Mouse (Mus musculus) CH12.LX (cell line): Measurements from ENCODE around the gene Ifit1bl2.

ENCODE experiments used
- JUND ChIP-seq: conservative IDR thresholded peaks from 2 replicates; pipeline ENCODE4 v1.6.1; 2011; ENCODE audit warnings: low read depth, low read length, improper control_type of control experiment
- RAD21 ChIP-seq: IDR thresholded peaks from 2 replicates; pipeline ENCODE4 v1.6.1; 2011; ENCODE audit warnings: low read depth, mild to moderate bottlenecking, low read length, improper control_type of control experiment, moderate library complexity
- TCF12 ChIP-seq: IDR thresholded peaks from 2 replicates; pipeline ENCODE4 v1.6.1; 2014; ENCODE audit warnings: low read depth, mild to moderate bottlenecking, inconsistent platforms, low read length, improper control_type of control experiment

- TF ChIP-seq JUND (no peak), TCF12 (no peak), RAD21 (no peak)
Observed at GRCm38 (mm10) chr19:34624663-34625062, 15.9 kb downstream of the Ifit1bl2 start.
